Mouse (Mus musculus) CH12F3 (cell line): ENCODE measurements around the gene Nolc1.

Experiments used
- in situ Hi-C: fragments of 300-500 bp; cut with MboI; formaldehyde crosslinking; loops from 2 replicates; pipeline ENCODE4 v1.14.3; 2020; ENCODE audit warnings: low sequenced_read_pairs

Gene Nolc1

DNA sequence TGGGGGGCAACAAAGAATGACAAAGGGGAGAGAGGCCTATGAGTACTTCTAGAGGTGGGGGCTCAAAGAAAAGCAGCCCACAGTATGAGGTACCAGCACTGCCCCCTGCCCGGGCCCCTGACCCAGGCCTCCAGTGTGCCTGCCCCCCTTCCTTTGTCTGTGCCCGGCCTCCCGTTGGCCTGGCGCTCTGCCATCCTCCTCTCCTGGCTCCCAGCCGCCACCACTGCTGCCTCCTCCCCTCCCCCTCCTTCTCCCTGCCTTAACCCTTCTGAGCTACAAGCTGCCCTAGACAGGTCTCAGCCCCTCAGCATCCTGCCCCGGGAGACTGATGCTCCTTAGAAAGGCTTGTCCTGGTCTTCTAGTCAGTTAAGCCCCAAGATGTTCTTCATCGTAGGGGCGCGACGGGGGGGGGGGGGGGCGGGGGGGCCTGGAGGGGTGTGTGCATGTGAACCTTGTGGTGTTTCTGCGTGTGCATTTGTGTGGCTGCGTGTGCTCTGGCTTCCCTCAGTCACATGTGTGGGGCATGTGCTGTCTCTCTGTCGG, 33.7 kb upstream of the Nolc1 start:
- in situ Hi-C loops: no loop called here

DNA sequence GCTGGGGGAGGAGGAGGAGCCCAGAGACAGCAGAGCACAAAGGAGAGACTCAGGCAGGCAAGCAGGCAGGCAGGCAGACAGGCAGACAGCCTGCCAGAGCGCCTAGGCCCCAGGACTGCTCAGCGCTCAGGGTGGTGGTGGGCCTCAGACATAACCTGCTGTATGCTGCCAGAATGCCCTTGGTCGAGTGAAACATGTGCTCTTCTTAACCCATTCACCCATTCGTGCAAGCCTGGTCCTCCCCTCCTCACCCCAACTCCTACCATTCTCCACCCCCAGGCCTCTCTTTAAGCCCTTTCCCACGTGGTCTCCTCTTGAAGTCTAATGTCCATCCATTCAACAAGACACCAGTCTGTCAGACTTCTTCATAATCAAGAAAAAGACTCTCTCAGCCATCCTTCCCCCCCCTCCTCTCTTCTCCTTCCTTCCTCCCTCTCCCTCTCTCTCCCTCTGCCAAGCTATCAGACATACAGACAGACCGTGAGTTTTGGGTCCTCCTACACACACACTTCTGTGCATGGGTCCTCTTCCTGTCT, 33.1 kb upstream of the Nolc1 start:
- in situ Hi-C loops: no loop called here

DNA sequence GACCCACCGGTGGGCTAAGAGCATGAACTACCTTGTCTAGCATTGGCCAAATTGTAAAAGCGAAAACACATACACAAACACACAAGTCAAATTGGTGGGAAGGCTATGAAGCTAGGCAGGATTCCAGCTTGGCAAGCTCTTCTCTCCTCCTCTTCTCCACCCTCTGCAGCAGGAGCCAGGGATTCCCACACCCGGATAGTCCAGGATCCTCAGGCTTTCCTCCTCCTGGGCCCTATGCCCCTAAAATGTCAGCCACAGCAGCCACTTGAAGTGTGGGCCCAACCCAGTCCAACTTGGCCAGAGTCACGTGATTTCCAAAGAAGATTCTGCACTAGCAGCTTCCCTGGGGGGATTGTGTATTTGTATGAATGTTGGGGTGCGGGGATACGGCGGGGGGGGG, 32.3 kb upstream of the Nolc1 start:
- in situ Hi-C loops: no loop called here

DNA sequence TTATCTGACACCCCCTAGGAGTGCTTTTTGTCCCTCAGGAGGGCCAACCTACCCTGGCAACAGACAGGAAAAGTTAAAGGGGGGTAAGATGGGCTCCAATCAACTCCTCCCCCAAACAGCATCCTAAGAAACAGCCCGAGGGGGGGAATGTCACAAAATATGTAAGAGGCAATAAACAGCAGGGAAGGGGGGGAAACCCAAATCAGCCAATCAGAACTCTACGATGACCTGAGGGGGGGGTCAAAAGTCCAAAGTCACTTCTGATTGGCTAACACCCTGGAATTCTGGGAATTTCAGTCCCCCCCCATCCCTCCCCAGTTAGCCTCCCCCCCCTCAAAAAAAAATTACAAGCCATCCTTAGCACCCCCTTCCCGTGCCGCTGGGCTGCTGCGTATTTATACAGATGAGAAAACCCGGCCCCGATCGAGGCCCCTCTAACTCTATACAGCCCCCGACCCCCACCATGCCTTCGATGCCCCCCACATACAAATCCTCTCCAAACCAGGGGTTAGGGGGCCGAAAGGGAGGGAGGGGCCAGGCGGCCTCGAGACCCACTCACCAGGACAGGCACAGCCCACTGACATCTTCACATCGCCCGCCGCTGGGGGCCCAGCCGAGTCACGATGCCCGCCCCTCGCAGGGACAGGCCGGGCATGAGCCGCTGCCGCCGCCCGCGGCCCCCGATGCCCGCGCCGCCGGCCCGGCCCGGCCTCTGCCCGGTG, 31.2 kb upstream of the Nolc1 start, which contains the start of gene Pprc1:
Pprc1 (plus strand) TSS at position 616 of the 722 bp plus-strand sequence.
- in situ Hi-C loops: no loop called here

DNA sequence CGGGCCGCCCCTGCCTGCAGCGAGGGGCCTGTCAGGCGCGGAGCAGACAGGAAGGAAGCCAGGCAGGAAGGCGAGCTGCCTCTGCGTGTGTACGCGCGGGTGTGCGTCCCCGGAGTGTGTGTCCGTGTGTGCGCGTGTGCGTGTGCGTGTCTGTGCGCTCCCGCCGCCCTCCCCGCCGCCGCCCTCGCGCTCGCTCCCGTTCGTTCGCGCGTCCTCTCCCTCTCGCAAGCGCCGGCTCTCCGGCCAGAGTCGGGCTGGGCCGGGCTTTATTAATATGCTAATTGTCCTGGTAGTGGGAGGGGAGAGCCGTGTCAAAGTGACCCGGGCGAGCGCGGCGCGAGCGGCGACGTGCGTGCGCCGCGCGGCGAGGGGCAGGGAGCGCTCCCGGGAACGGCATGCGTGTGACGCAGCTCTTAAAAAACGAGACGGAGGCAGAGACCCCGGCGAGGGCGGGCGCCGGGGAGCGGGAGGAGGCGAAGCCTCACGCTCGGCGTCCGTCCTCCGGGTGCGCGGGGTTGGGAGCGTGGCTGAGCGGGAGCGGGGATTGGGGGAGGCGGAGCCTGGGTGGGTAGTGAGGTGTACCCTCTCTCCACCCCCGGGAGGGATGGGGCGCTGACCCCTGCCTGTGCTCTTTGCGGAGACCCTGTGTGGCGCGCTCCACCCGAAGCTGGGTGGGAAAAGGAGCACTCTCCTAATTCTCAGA, 30.5 kb upstream of the Nolc1 start, which contains the start of gene Ldb1:
Ldb1 (minus strand) TSS at position 222 of the 703 bp plus-strand sequence.
- in situ Hi-C loops: no loop called here

DNA sequence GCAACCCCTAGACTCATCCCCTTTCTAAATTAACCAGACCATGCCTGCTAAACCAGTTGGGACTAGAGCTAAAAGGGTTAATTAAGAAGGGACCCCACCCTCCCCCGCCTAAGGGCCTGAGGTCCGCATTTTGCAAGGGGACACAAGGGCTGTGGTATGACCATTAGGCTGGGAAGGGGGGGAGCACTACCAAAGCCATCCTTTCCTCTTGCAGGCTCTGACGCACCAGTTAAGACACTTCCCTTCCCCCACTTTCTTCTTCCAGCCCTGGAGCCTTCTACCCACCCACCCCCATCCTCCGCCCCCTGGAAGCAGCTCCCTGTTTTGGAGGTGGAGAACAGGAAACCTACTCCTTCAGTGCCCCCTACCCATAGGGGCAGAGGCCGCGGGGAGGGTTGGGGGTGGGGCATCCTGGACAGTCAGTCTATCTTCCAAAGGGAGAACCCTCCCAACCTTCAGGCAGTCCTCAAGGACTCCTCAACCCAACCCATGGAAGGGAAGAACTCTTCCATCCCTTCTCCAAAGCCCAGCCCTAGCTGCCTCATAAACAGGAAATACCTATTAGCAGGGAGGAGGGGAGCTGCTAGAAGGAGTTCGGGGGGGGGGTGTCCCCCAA, 29.9 kb upstream of the Nolc1 start:
- in situ Hi-C loops: no loop called here

DNA sequence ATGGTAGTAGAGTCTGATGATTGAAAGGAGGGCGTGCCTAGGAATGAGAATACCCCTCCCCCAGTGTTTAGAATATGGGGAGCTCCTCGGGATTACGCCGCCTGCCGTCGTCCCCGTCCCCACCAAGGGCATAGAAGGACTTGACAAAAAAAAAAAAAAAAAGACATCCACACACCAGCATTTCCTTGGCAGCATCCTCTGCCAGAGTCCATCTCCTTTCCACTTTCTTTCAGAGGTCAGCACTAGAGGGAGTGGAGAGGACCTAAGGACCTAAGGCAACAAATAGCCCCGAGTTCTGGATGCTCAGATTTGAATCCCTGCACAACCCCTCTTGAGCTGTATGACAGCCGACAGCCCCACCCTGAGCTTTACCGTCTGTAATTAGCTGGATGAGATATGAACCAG, 29.0 kb upstream of the Nolc1 start:
- in situ Hi-C loops: no loop called here

DNA sequence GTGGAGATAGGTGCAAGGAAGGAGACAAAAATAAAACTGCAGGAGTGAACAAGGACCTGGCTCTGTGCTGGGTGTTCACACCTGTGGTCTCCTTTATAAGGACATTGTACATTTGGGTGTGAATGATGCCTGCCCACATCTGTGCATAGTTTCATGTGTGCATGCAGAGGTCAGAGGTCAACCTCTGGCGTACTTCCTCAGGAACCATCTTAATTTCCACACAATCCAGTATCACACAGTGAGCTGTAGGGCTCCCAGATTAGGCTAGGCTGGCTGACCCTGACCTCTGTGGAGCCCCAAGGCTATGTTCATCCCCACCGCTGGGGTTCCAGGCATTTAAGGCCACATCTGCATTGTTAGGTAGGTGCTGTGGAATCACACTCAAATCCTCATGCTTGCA, 28.2 kb upstream of the Nolc1 start:
- in situ Hi-C loops: no loop called here

DNA sequence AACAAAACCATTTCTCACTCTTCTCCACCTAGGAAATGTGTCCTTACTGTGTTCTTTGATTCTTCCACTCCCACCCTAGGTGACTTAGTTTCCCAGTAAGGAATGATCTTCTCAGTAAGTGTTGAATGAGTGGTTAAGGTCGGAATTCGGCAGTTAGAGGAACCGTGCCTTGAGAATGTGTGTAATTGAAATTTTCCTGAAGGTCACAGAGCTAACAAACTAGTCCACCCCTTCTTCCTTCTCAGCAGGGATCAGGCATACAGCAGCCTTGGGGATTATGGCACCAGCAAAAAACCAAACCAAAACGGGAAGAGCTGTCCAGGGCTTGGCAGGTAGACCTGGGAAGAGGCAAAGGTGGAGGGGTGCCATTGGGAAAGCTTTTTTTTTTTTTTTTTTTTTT, 26.5 kb upstream of the Nolc1 start:
- in situ Hi-C loops: no loop called here

DNA sequence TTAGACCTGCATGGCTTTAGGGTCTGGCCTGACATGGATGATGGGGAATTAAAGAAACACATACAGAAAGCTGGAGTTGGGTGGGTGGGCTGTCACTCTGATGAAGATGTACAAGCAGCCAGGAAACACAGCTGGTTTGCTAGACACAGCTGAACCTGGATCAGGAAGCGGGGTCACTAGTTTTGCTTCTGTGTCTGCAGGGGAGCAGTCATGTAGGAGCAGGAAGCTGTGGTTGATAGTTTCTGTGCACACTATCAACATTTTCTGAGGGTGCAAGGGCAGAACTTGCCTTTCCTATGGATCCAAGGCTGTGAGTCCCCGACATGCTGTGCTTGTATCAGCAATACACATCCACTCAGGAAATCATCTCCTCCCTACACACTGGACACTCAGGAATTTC, 25.2 kb upstream of the Nolc1 start:
- in situ Hi-C loops: no loop called here

DNA sequence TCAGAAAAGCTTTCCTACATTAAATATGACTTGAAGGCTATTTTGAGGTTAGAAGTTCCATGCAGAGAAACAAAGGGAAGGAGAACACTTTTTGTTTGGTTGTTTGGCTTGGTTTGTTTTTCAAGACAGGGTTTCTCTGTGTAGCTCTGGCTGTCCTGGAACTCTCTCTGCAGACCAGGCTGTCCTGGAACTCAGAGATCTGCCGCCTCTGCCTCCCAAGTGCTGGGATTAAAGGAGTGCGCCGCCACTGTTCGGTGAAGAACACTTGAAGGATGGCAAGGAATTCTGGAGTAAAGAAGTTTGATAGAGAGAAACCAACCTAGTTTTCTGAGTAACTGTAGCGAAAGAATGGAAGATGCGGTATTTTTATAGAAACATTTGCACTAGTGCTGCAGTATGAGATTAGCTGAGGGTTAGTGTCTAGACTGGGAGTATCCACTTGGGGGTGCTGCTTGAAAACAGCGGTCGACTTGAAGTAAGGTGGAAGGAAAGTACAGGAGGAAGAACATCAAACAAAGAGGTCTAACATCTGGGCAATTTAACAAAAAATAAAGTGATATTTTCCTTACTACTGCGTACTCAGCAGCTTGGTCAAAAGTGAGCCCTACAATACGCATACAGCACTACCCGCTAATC, 19.8 kb upstream of the Nolc1 start:
- in situ Hi-C loops: no loop called here

DNA sequence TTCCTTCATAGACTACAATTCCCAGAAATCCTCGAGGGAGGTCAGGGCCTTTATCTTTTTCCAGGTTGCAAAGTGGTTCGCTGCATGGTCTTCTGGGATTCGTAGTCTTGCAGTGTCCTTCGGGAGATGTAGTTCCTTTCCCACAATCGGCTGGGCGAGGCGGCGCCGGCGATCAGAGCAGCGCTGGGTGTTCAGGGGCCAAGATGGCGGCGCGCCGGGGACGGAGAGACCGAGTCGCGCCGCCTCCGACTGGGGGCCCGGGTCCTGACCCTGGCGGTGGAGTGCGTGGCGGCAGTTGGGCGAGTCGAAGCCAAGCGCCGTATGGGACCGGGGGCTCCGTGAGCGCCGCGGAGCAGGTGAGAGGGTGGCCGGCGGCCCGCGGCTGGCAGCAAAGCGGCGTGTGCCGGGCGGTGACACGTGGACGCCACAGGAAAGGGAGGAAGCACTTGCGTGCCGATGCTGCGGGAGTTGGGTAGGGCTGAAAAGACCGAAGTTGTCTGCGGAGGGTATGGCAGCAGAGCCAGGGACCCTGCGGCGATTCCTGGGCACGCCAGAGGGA, 19.2 kb upstream of the Nolc1 start:
- in situ Hi-C loops: no loop called here

DNA sequence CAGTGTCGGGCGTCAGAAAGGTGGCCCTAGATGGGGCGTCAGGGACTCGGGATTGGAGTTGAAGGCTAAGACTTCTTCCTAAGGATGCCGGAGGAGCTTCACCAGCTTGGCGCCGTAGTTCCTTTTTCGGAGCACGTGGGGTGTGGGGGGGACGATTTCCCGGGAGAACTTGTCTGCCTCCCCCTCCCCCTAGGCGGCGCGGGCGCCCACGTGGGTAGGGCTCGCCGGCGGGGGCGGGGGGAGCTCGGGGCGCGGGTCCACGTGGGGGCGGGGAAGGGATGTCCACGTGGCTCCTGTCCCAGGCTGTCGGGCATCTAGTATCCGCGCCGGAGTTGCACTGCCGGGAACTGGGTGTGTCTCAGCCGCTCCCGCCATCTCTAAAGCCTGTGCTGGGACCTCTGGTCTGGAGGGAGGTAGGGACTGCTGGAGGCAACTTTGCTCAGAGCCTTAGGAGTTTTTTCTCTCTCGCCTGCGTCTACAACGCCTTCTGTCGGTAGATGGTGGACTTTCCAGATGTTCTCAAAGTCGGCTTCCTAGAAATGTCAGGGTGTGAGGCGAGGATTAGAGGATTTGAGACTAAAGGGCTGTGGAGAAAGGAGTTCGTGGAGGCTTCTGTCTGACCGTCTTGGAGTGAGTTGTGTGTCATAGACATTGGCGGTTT, 18.6 kb upstream of the Nolc1 start:
- in situ Hi-C loops: no loop called here

DNA sequence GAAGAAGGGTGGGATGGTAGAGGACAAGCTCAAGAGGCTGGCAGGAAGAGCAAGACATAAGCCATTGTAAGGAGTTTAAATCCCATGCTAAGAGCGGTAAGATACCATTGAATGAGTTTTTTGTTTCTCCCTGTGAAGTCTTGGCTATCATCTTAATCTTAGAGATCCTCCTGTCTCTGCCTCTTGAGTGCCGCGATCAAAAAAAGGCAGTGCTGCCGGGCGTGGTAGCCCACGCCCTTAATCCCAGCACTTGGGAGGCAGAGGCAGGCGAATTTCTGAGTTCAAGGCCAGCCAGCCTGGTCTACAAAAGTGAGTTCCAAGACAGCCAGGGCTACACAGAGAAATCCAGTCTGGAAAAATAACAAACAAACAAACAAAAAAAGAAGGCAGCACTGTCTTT, 17.2 kb upstream of the Nolc1 start:
- in situ Hi-C loops: no loop called here

DNA sequence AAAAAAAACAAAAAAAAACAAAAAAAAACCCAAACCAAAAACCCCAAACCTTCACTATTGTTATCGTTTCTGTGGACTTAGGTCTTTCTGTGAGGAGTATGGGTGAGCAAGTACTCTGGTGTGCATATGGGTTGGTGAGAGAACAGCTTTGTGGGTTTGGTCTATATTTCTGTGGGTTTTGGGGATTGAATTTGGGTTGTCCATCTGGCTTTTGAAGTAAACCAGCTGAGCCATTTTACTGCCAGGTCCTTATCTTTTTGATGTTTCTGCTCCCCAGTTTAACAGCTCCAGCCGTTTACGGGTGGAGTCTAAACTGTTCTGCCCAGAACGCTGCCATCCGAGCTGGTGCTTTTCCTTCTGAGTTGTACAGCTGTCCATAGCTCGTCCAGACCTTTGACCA, 14.8 kb upstream of the Nolc1 start:
- in situ Hi-C loops: no loop called here

DNA sequence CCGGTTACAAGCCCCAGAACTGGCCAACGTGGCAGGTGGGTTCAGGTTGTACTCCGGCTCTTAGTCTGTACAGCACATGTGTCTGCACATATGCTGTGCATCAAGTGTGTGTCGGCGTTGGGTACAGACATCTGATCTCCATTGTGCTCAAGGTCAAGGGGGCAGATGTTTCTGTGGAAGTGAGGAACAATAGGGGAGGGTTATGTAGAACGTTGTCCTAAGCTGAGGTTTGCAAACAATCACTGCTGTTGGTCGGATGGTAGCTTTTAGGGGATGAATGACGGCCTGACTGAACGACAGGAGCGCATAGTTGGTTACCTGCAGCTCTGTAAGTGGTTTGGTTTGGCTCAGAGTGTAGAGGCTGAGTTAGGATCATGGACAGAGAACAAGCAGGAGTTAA, 7.6 kb upstream of the Nolc1 start:
- in situ Hi-C loops: no loop called here

DNA sequence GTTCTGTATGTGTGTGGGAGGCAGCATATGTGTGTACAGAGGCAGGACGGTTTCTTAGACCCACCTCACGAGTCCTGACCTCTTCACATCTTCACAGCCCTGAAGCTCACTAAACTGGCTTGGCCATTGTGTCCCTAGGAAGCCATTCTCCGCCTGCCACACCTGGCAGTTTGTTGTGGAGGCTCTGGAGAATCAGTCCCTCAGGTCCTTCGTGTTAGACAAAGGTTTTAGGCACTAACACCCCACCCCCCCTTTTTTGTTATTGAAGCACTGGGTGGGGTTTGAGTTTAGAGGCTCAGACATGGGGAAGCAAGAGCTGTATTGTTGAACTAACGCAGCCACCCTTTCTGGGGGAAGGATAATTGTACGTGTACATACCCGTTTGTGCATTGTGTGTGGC, 2.4 kb upstream of the Nolc1 start:
- in situ Hi-C loops: no loop called here

DNA sequence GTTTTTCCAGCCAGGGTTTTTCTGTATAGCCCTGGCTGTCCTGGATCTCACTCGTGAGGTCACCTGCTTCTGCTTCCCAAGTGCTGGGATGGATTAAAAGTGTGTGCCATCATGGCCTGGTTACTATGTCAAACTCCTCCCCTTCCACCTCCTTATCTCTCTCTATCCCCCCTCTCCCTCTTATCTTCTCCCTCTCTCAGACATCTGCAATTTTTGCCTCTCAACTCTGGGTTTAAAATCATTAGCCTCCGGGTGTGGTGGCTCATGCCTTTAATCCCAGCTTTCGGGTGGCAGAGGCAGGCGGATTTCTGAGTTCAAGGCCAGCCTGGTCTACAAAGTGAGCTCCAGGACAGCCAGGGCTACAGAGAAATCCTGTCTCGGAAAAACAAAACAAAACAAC, 1.4 kb upstream of the Nolc1 start:
- in situ Hi-C loops: no loop called here

DNA sequence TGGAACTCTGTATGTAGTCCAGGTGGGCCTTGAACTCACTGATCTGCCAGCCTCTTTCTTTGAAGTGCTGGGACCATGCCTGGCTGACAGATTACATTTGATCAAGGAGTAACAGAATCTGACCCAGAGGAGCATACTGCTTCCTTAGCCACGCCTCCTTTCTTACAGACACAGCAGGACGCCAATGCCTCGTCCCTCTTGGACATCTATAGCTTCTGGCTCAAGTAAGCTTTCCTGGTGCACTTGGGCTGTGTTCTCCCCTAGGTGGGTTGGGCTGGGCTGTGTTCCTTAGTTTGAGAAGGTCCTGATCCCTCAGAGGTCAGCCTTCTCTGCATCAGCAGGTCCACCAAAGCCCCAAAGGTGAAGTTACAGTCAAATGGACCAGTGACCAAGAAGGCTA, 2.9 kb downstream of the Nolc1 start:
- in situ Hi-C loops: no loop called here

DNA sequence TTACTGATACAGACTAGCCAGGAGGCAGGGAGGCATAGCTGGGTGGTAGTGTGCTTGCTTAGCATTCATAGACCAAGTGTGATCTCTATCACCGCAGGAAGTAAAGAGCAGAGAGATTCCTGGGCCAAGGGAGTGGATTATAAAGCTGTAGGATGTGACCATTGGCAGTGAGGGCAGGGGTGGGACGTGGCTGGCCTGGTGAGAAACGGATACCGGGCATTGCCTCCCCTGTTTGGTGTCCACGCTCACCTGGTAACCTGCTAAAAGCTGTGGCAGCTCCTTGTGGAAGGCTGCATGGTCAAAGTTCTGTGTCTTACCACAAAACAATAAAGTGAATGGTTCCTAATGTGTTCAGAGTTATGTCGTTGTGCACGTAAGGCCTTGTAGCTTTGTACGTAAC, 9.5 kb downstream of the Nolc1 start:
- in situ Hi-C loops: no loop called here
